Mouse (Mus musculus): ENCODE measurements around the gene Hivep2.

DNA sequence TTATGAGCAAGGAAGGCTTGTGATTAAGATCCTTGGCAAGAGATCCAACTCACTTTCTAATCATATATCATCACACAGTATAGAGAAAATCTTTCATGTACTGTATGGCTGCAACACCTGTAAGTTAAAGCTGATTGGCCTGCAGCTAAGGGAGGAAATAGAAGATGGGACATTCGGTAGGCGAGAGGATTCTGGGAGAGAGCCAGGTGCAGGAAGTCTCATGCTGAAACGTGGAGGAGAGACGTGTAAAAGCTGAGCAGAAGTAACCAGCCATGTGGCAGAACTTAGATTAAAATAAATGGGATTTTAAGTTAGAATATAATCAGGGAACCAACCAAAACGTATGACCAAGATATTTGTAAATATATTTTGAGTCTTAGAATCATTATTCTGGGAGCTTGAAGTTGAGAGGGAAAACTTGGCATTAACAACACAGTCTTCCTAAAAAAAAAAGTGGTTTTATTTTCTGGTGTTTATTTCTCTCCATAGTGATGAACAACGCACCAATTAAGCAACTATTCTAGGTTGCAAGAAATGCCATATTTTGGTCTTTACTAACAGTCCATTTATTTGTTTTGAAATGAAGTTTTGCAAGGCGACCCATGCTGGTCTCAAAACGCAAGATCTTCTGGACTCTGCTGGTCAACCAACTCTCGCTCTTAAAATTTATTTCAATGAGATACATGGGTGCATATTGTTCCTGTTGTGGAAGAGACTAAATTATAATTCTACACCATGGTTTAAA lies 44.1 kb upstream of the Hivep2 start:
- TF ChIP-seq CTCF (IDR thresholded peaks at IDR 0.05; ENCODE audit: borderline replicate concordance, extremely low read depth, insufficient read depth, insufficient read length) (no peak), POLR2A (IDR thresholded peaks at IDR 0.05; ENCODE audit: borderline replicate concordance, extremely low read depth, insufficient read depth, insufficient read length, poor library complexity, severe bottlenecking) (no peak)
